In genomic region chr3:132037670-132038069, GRCm38 (mm10) we compare ENCODE assay signal across 15 mouse cellular contexts. TPM values are rescaled to one million over a fixed set of nuclear protein-coding genes. Genes with fewer than 3 reads are reported as not detected.
DNase-seq lines count a peak whose midpoint lies in the region; ATAC-seq lines count a peak whose summit lies in the region.
"Had no signal": no experiment of that assay in that cellular context is flagged by ENCODE, and none has a peak within 500 bp of the region (broad histone marks: within the 10 kb centered on the region; RNA-seq: fewer than 3 reads in every experiment).

No protein-coding gene starts in this region.

- no peaks in the 10 kb centered on the region for H3K27me3 ChIP-seq in forebrain, embryonic 13.5 days
- no peaks in the 10 kb centered on the region for H3K27me3 ChIP-seq in forebrain, embryonic 11.5 days (ENCODE audit: control insufficient read depth, insufficient read depth, low read length)
- no peaks in the 10 kb centered on the region for H3K27me3 ChIP-seq in liver, embryonic 16.5 days (ENCODE audit: control insufficient read depth, insufficient read depth, low read depth, low read length)
- no peaks in the 10 kb centered on the region for H3K27me3 ChIP-seq in liver, embryonic 11.5 days (replicated peaks; ENCODE audit: control insufficient read depth, insufficient read depth, low read length)
- no peaks in the 10 kb centered on the region for H3K27me3 ChIP-seq in stomach, embryonic 15.5 days (replicated peaks)

- H3K36me3 ChIP-seq in forebrain, embryonic 13.5 days (ENCODE audit: poor library complexity, severe bottlenecking) = no peaks in the 10 kb centered on the region
- H3K36me3 ChIP-seq in forebrain, embryonic 11.5 days (ENCODE audit: control insufficient read depth, insufficient read depth, low read length) = no peaks in the 10 kb centered on the region
- H3K36me3 ChIP-seq in liver, embryonic 16.5 days (ENCODE audit: control insufficient read depth, insufficient read depth) = no peaks in the 10 kb centered on the region
- H3K36me3 ChIP-seq in liver, embryonic 11.5 days (ENCODE audit: control insufficient read depth, insufficient read depth, low read length) = no peaks in the 10 kb centered on the region
- H3K36me3 ChIP-seq in stomach, embryonic 15.5 days = no peaks in the 10 kb centered on the region
- H3K36me3 ChIP-seq: midbrain, embryonic 10.5 days had no signal

- no peak for DNase-seq in forebrain, embryonic 11.5 days (ENCODE audit: low spot score)
- DNase-seq in liver, embryonic 11.5 days (ENCODE audit: low spot score) = no peak
- DNase-seq in fibroblast of lung, adult 2 months (ENCODE audit: low read depth) = peak; percentile 21
- DNase-seq in liver = no peak
- DNase-seq in ovary, postnatal 10 days (ENCODE audit: low spot score) = no peak
- DNase-seq: gastrocnemius, postnatal 14 days; kidney, postnatal 36 days; lung, adult 18-20 months; right cerebral cortex, postnatal 25 days had no signal

- H3K4me1 ChIP-seq in forebrain, embryonic 13.5 days = peaks cover 15% of the 10 kb centered on the region; the same call in 1 of the 2 replicates
- H3K4me1 ChIP-seq in forebrain, embryonic 11.5 days (replicated peaks; ENCODE audit: control insufficient read depth, insufficient read depth, low read length) = peaks cover 2% of the 10 kb centered on the region; the same call in 1 of the 2 replicates
- no peaks in the 10 kb centered on the region for H3K4me1 ChIP-seq in liver, embryonic 16.5 days (ENCODE audit: control insufficient read depth, low read depth, low read length)
- no peaks in the 10 kb centered on the region for H3K4me1 ChIP-seq in liver, embryonic 11.5 days (replicated peaks; ENCODE audit: control insufficient read depth, insufficient read depth, low read length)
- H3K4me1 ChIP-seq in stomach, embryonic 15.5 days = no peaks in the 10 kb centered on the region

- ATAC-seq in forebrain, embryonic 13.5 days = peak; percentile 64
- ATAC-seq in forebrain, embryonic 11.5 days (replicated peaks; ENCODE audit: low FRiP score) = no peak; the same call in 1 of the 2 replicates
- no peak for ATAC-seq in liver, embryonic 16.5 days (ENCODE audit: low read depth)
- ATAC-seq in liver, embryonic 11.5 days (replicated peaks; ENCODE audit: low FRiP score) = no peak
- no peak for ATAC-seq in stomach, embryonic 15.5 days (ENCODE audit: insufficient read depth, low FRiP score, low read depth)
- ATAC-seq: hindbrain, embryonic 16.5 days had no signal

- WGBS in forebrain, embryonic 13.5 days = 43% methylated on average over 10 of the region's 10 CpGs
- 53% methylated on average over 10 of the region's 10 CpGs for WGBS in forebrain, embryonic 11.5 days
- 12% methylated on average over 10 of the region's 10 CpGs for WGBS in liver, embryonic 16.5 days (ENCODE audit: insufficient replicate concordance)
- 47% methylated on average over 10 of the region's 10 CpGs for WGBS in liver, embryonic 11.5 days
- 36% methylated on average over 10 of the region's 10 CpGs for WGBS in stomach, embryonic 15.5 days

- H3K4me2 ChIP-seq in forebrain, embryonic 13.5 days = no peak overlapping the region
- no peak overlapping the region for H3K4me2 ChIP-seq in forebrain, embryonic 11.5 days (ENCODE audit: low read depth, low read length, severe bottlenecking)
- peak overlapping the region; percentile 13; the same call in 1 of the 2 replicates for H3K4me2 ChIP-seq in liver, embryonic 16.5 days (ENCODE audit: low read depth, low read length)
- no peak overlapping the region for H3K4me2 ChIP-seq in liver, embryonic 11.5 days
- peak overlapping the region; percentile 13; the same call in 1 of the 2 replicates for H3K4me2 ChIP-seq in stomach, embryonic 15.5 days

- H3K9ac ChIP-seq in forebrain, embryonic 13.5 days = no peak overlapping the region
- H3K9ac ChIP-seq in forebrain, embryonic 11.5 days (ENCODE audit: low read length) = no peak overlapping the region
- no peak overlapping the region for H3K9ac ChIP-seq in liver, embryonic 16.5 days (ENCODE audit: low read depth, low read length)
- no peak overlapping the region for H3K9ac ChIP-seq in liver, embryonic 11.5 days (ENCODE audit: low read depth, low read length)
- no peak overlapping the region for H3K9ac ChIP-seq in stomach, embryonic 15.5 days

- H3K9me3 ChIP-seq in forebrain, embryonic 13.5 days (replicated peaks) = no peaks in the 10 kb centered on the region
- no peaks in the 10 kb centered on the region for H3K9me3 ChIP-seq in forebrain, embryonic 11.5 days (ENCODE audit: control insufficient read depth, low read length)
- no peaks in the 10 kb centered on the region for H3K9me3 ChIP-seq in liver, embryonic 16.5 days (replicated peaks; ENCODE audit: control insufficient read depth, low read length)
- H3K9me3 ChIP-seq in liver, embryonic 11.5 days (ENCODE audit: control insufficient read depth, low read length) = no peaks in the 10 kb centered on the region
- no peaks in the 10 kb centered on the region for H3K9me3 ChIP-seq in stomach, embryonic 15.5 days
- H3K9me3 ChIP-seq: midbrain, embryonic 10.5 days had no signal

- H3K27ac ChIP-seq in forebrain, embryonic 13.5 days = no peak overlapping the region
- H3K27ac ChIP-seq in forebrain, embryonic 11.5 days (ENCODE audit: low read depth, low read length) = no peak overlapping the region
- no peak overlapping the region for H3K27ac ChIP-seq in liver, embryonic 16.5 days (ENCODE audit: low read length)
- no peak overlapping the region for H3K27ac ChIP-seq in liver, embryonic 11.5 days (ENCODE audit: low read depth, low read length)
- no peak overlapping the region for H3K27ac ChIP-seq in stomach, embryonic 15.5 days
- H3K27ac ChIP-seq: midbrain, embryonic 10.5 days had no signal

- no peak overlapping the region for H3K4me3 ChIP-seq in forebrain, embryonic 13.5 days
- no peak overlapping the region for H3K4me3 ChIP-seq in forebrain, embryonic 11.5 days (ENCODE audit: low read depth, low read length)
- no peak overlapping the region for H3K4me3 ChIP-seq in liver, embryonic 16.5 days (ENCODE audit: low read depth, low read length)
- H3K4me3 ChIP-seq in liver, embryonic 11.5 days (ENCODE audit: low read depth, low read length) = no peak overlapping the region
- no peak overlapping the region for H3K4me3 ChIP-seq in stomach, embryonic 15.5 days (replicated peaks)
- H3K4me3 ChIP-seq: erythroblast, embryonic 14.5 days; midbrain, embryonic 10.5 days had no signal

RNA-seq across cellular contexts. Expression of gene Dkk2, which starts 47.4 kb away (rescaled TPM):
- polyA plus RNA-seq in forebrain, embryonic 13.5 days (2015; fragmentation: Nextera tagmentation; extraction: Ambion mirVana) = 1.9 and 2.1 TPM in 2 replicates
- polyA plus RNA-seq in forebrain, embryonic 11.5 days (2014; fragmentation: Nextera tagmentation; extraction: Ambion mirVana) = 14.1 and 14.3 TPM in 2 replicates
- 0.28 and 0.35 TPM in 2 replicates for polyA plus RNA-seq in liver, embryonic 16.5 days (2015; fragmentation: Nextera tagmentation; extraction: Ambion mirVana)
- 3.1 TPM in 2 replicates for polyA plus RNA-seq in liver, embryonic 11.5 days (2014; fragmentation: Nextera tagmentation; extraction: Ambion mirVana)
- polyA plus RNA-seq in stomach, embryonic 15.5 days (2015; fragmentation: Nextera tagmentation; extraction: Ambion mirVana) = 9.8 and 10.3 TPM in 2 replicates
- polyA plus RNA-seq: erythroblast, embryonic 14.5 days had no signal

Comparison
In these comparisons a context has a peak if more than half of its experiments do, and no peak if none do; other contexts are left out.
1. H3K4me2 ChIP-seq: peak in liver, embryonic 16.5 days (single experiment) and stomach, embryonic 15.5 days (single experiment); none in forebrain, embryonic 13.5 days (single experiment), forebrain, embryonic 11.5 days (single experiment) and liver, embryonic 11.5 days (single experiment).